Mouse (Mus musculus) cortical plate, adult 2 months (tissue): Measurements from ENCODE around the gene Slc30a1. TPM values are rescaled to one million over a fixed set of nuclear protein-coding genes. Genes with fewer than 3 reads are reported as not detected.

Experiments
- H3K27ac ChIP-seq: fragments of 200-500 bp; 2 replicates; pipeline ENCODE4 v1.5.1; 2012; ENCODE audit warnings: low read length, control low read depth, inconsistent platforms; ENCODE audit not compliant: insufficient read depth
- H3K4me1 ChIP-seq: fragments of 200-500 bp; 2 replicates; pipeline ENCODE4 v1.6.1; 2011; ENCODE audit warnings: low read length; ENCODE audit not compliant: control insufficient read depth, insufficient read depth
- H3K4me3 ChIP-seq: fragments of 200-500 bp; 2 replicates; pipeline ENCODE4 v1.5.1; 2011; ENCODE audit warnings: mild to moderate bottlenecking, low read length, control low read depth; ENCODE audit not compliant: insufficient read depth
- CTCF ChIP-seq: fragments of 200-500 bp; IDR thresholded peaks from 2 replicates; pipeline ENCODE4 v1.5.1; 2011; ENCODE audit warnings: mild to moderate bottlenecking, control low read depth, low read length; ENCODE audit not compliant: insufficient read depth; ENCODE audit errors: extremely low read depth
- POLR2A ChIP-seq: fragments of 200-500 bp; IDR thresholded peaks from 2 replicates; pipeline ENCODE4 v1.6.1; 2011; ENCODE audit warnings: mild to moderate bottlenecking, low read length, control low read depth; ENCODE audit not compliant: insufficient read depth; ENCODE audit errors: extremely low read depth
- polyA plus RNA-seq: library from polyadenylated mRNA; depleted of rRNA; stranded (reverse); fragments of >200 nt; gene quantifications from 2 replicates; pipeline ENCODE4 v1.2.3, GENCODE M21; 2012

Slc30a1 gene
- polyA plus RNA-seq, 1 experiment: 18.6 TPM

- no peak overlapping the region for H3K4me3 ChIP-seq
- no peak for TF ChIP-seq CTCF
- no peaks in the 10 kb centered on the region for H3K4me1 ChIP-seq
- no peak overlapping the region for H3K27ac ChIP-seq
Observed at GRCm38 (mm10) chr1:191875683-191876305, 30.8 kb upstream of the Slc30a1 start.

GRCm38 (mm10) chr1:191877681-191878080, 28.9 kb upstream of the Slc30a1 start:
- H3K4me3 ChIP-seq: no peak overlapping the region
- H3K4me1 ChIP-seq: no peaks in the 10 kb centered on the region
- no peak for TF ChIP-seq POLR2A
- TF ChIP-seq CTCF: no peak

GRCm38 (mm10) chr1:191878518-191878921, 28.0 kb upstream of the Slc30a1 start:
- TF ChIP-seq POLR2A (no peak), CTCF (no peak)
- no peak overlapping the region for H3K4me3 ChIP-seq
- H3K27ac ChIP-seq: no peak overlapping the region
- H3K4me1 ChIP-seq: no peaks in the 10 kb centered on the region

More at GRCm38 (mm10) chr1:191877681-191878080, 28.9 kb upstream of the Slc30a1 start:
- no peak overlapping the region for H3K27ac ChIP-seq

- H3K4me1 ChIP-seq: no peaks in the 10 kb centered on the region
- TF ChIP-seq POLR2A: no peak
- TF ChIP-seq CTCF: no peak
- no peak overlapping the region for H3K27ac ChIP-seq
Observed at GRCm38 (mm10) chr1:191880247-191880646, 26.3 kb upstream of the Slc30a1 start.

GRCm38 (mm10) chr1:191880921-191881609, 25.5 kb upstream of the Slc30a1 start:
- TF ChIP-seq POLR2A (no peak), CTCF (no peak)
- Histone ChIP-seq H3K4me3 (no peak overlapping the region), H3K27ac (no peak overlapping the region), H3K4me1 (no peaks in the 10 kb centered on the region)

More at GRCm38 (mm10) chr1:191880247-191880646, 26.3 kb upstream of the Slc30a1 start:
- no peak overlapping the region for H3K4me3 ChIP-seq

- Histone ChIP-seq H3K4me1 (no peaks in the 10 kb centered on the region), H3K27ac (no peak overlapping the region), H3K4me3 (no peak overlapping the region)
- TF ChIP-seq POLR2A (no peak), CTCF (no peak)
Observed at GRCm38 (mm10) chr1:191881663-191882062, 24.9 kb upstream of the Slc30a1 start.

- Histone ChIP-seq H3K4me1 (no peaks in the 10 kb centered on the region), H3K27ac (no peak overlapping the region), H3K4me3 (no peak overlapping the region)
- no peak for TF ChIP-seq POLR2A
- TF ChIP-seq CTCF: no peak
Observed at GRCm38 (mm10) chr1:191882474-191883206, 23.9 kb upstream of the Slc30a1 start.

- TF ChIP-seq CTCF: no peak
- no peak for TF ChIP-seq POLR2A
- Histone ChIP-seq H3K4me1 (no peaks in the 10 kb centered on the region), H3K4me3 (no peak overlapping the region), H3K27ac (no peak overlapping the region)
Observed at GRCm38 (mm10) chr1:191883654-191884053, 22.9 kb upstream of the Slc30a1 start.

GRCm38 (mm10) chr1:191891912-191892311, 14.7 kb upstream of the Slc30a1 start:
- H3K4me3 ChIP-seq: no peak overlapping the region
- no peak for TF ChIP-seq CTCF
- no peak for TF ChIP-seq POLR2A
- no peaks in the 10 kb centered on the region for H3K4me1 ChIP-seq
- no peak overlapping the region for H3K27ac ChIP-seq
